In the genomic region with DNA sequence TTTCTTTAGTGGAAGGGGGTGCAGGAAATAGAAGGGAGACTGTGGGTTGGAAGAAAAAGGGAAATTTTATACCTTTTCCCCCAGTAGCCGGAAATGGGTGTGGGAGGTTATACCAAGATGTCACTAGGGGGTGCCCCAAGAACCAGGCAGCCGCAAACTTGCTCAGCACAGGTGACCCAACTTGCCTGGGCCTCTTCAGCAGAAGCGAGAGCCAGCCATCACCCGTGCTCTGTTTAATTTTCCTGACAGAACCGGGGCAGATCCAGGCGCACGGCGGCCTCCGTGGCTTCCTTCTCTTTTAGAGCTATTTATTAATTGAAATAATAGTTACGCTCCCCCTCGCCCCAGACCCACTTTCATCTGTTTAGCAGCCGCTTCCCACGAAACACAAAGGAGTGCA, we compare ENCODE assay signal across 10 mouse cellular contexts.
DNase-seq lines count a peak whose midpoint lies in the region; ATAC-seq and TF ChIP-seq lines count a peak whose summit lies in the region.
"Had no signal": no experiment of that assay in that cellular context is flagged by ENCODE, and none has a peak within 500 bp of the region (broad histone marks: within the 10 kb centered on the region; RNA-seq: fewer than 3 reads in every experiment).

No protein-coding gene starts in this region.

- H3K27ac ChIP-seq in stomach, postnatal 0 days (replicated peaks), result no peak overlapping the region
- H3K27ac ChIP-seq: heart, embryonic 15.5 days; midbrain, embryonic 12.5 days had no signal

- intact Hi-C loops in left cerebral cortex, postnatal 4 days (cut with DNase I), result no loop called here
- intact Hi-C loops in left cerebral cortex, postnatal 14 days (cut with DNase I), result no loop called here

- no peaks in the 10 kb centered on the region for H3K9me3 ChIP-seq in stomach, postnatal 0 days (ENCODE audit: control insufficient read depth, low read length)
- H3K9me3 ChIP-seq: heart, embryonic 15.5 days; midbrain, embryonic 12.5 days had no signal

- TF ChIP-seq CTCF in stomach, postnatal 0 days (IDR thresholded peaks at IDR 0.05; ENCODE audit: low read depth), result peak; percentile 55

- no peak for TF ChIP-seq EP300 in stomach, postnatal 0 days (optimal IDR thresholded peaks at IDR 0.05)

- WGBS in stomach, postnatal 0 days, result 44% methylated on average over 13 of the region's 13 CpGs

- no peaks in the 10 kb centered on the region for H3K4me1 ChIP-seq in stomach, postnatal 0 days (replicated peaks; ENCODE audit: control insufficient read depth, insufficient read depth)

- H3K27me3 ChIP-seq in stomach, postnatal 0 days (ENCODE audit: control insufficient read depth, insufficient read depth, low read length), result no peaks in the 10 kb centered on the region
- H3K27me3 ChIP-seq: heart, embryonic 15.5 days had no signal

- ATAC-seq in activated CD4-positive, CD25-positive, alpha-beta regulatory T cell, adult 4 months, result peak; percentile 95
- ATAC-seq in stomach, postnatal 0 days (ENCODE audit: low FRiP score, low TSS enrichment), result no peak

- no peaks in the 10 kb centered on the region for H3K36me3 ChIP-seq in stomach, postnatal 0 days (ENCODE audit: control insufficient read depth, insufficient read depth, low read length)
- H3K36me3 ChIP-seq: heart, embryonic 15.5 days; midbrain, embryonic 12.5 days had no signal

- DNase-seq in left cerebral cortex, postnatal 4 days, result peak; percentile 7
- DNase-seq in left cerebral cortex, postnatal 14 days (ENCODE audit: low spot score in 2 of 2), result no peak
- DNase-seq in kidney, postnatal 14 days, result peak; percentile 27
- DNase-seq in stomach, postnatal 0 days (ENCODE audit: low spot score), result peak; percentile 24
- no peak for DNase-seq in testis, postnatal 14 days (ENCODE audit: low spot score)
- DNase-seq in urinary bladder, postnatal 10 days (ENCODE audit: low spot score), result no peak
- no peak for DNase-seq in urinary bladder, adult 2 months (ENCODE audit: low spot score)

- H3K4me3 ChIP-seq in stomach, postnatal 0 days (ENCODE audit: low read depth, low read length), result no peak overlapping the region
- H3K4me3 ChIP-seq: heart, embryonic 15.5 days; midbrain, embryonic 12.5 days had no signal

- H3K9ac ChIP-seq in stomach, postnatal 0 days (ENCODE audit: low read length), result no peak overlapping the region
- H3K9ac ChIP-seq: heart, embryonic 15.5 days; midbrain, embryonic 12.5 days had no signal

- no peak overlapping the region for H3K4me2 ChIP-seq in stomach, postnatal 0 days (replicated peaks; ENCODE audit: low read depth)
- H3K4me2 ChIP-seq: heart, embryonic 15.5 days; midbrain, embryonic 12.5 days had no signal

Comparison
In these comparisons a context has a peak if more than half of its experiments do, and no peak if none do; other contexts are left out.
1. DNase-seq: peak in left cerebral cortex, postnatal 4 days (single experiment), kidney, postnatal 14 days (single experiment) and stomach, postnatal 0 days (single experiment); none in left cerebral cortex, postnatal 14 days (0 of 2), testis, postnatal 14 days (single experiment), urinary bladder, postnatal 10 days (single experiment) and urinary bladder, adult 2 months (single experiment).